Mouse (Mus musculus) lung, postnatal 25 days (tissue): ENCODE results near the gene Vmn1r127.
"Not testable (repeated sequence)": the region's sequence is repeated elsewhere in the genome, so short reads cannot be mapped to it uniquely, and the experiment has no call there.

Experiments used
- DNase-seq: peaks from one replicate; pipeline ENCODE4 v3.0.0; 2022; ENCODE audit warnings: low spot score

Vmn1r127 gene

DNA sequence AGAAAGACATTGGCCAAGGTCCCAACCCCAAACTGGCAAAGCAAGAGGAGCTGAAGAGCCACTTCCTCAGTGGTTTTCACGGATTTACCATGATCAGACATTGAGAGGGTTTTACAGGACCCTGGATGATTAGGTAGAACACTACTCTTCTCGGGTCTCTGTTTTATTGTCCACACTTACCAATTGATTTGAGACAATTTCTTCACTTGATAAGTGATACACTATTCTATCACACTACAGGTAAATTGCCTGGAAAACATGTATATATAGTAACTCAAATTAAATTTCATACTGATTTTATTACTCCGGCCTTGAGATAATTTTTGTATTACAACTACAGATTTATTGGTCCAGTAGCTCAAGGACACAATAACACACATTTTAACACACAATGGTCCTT lies at the start of gene Vmn1r127:
Vmn1r127 (minus strand) TSS at position 101 of the 400 bp plus-strand sequence.
- DNase-seq: not testable (repeated sequence)

DNA sequence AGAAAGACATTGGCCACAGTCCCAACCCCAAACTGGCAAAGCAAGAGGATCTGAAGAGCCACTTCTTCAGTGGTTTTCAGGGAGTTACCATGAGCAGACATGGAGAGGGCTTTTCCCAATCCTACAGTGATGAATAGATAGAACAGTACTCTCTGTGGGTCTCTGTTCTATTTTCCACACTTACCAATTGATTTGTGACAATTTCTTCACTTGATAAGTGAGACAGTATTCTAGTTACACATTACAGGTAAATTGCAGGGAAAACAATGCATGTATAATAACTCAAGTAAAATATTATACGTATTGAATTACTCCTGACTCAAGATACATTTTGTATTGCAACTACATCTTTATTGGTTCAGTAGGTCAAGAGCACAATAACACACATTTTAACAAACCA lies 41.5 kb upstream of the Vmn1r127 start, which contains the start of gene Vmn1r129:
Vmn1r129 (minus strand) TSS at position 101 of the 400 bp plus-strand sequence.
- not testable (repeated sequence) for DNase-seq

DNA sequence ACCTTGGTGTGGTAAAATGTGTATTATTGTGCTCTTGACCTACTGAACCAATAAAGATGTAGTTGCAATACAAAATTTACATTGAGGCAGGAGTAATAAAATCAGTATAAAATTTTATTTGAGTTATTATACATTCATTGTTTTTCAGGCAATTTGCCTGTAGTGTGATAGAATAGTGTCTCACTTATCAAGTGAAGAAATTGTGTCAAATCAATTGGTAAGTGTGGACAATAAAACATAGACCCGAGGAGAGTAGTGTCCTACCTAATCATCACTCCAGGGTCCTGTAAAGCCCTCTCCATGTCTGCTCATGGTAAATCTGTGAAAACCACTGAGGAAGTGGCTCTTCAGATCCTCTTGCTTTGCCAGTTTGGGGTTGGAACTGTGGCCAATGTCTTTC lies 29.4 kb upstream of the Vmn1r127 start, which contains the start of gene Vmn1r128:
Vmn1r128 (plus strand) TSS at position 301 of the 400 bp plus-strand sequence.
- not testable (repeated sequence) for DNase-seq

DNA sequence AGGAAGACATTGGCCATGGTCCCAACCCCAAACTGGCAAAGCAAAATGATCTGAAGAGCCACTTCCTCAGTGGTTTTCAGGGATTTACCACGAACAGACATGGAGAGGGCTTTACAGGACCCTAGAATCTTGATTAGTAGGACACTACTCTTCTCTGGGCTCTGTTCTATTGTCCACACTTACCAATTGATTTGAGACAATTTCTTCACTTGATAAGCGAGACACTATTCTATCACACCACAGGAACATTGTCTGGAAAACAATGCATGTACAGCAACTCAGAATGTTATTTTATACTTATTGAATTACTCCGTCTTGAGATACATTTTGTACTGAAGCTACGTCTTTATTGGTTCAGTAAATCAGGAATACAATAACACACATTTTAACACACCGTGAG lies 18.3 kb downstream of the Vmn1r127 start, which contains the start of gene Vmn1r126:
Vmn1r126 (minus strand) TSS at position 101 of the 400 bp plus-strand sequence.
- DNase-seq: not testable (repeated sequence)

DNA sequence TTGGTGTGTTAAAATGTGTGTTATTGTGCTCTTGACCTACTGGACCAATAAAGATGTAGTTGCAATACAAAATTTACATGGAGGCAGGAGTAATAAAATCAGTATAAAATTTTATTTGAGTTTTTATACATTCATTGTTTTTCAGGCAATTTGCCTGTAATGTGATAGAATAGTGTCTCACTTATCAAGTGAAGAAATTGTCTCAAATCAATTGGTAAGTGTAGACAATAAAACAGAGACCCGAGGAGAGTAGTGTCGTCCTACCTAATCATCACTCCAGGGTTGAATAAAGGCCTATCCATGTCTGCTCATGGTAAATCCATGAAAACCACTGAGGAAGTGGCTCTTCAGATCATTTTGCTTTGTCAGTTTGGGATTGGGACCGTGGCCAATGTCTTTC lies 47.8 kb downstream of the Vmn1r127 start, which contains the start of gene Vmn1r125:
Vmn1r125 (plus strand) TSS at position 301 of the 400 bp plus-strand sequence.
- DNase-seq: not testable (repeated sequence)
